ENCODE assay signal across 10 mouse cellular contexts in the genomic region with DNA sequence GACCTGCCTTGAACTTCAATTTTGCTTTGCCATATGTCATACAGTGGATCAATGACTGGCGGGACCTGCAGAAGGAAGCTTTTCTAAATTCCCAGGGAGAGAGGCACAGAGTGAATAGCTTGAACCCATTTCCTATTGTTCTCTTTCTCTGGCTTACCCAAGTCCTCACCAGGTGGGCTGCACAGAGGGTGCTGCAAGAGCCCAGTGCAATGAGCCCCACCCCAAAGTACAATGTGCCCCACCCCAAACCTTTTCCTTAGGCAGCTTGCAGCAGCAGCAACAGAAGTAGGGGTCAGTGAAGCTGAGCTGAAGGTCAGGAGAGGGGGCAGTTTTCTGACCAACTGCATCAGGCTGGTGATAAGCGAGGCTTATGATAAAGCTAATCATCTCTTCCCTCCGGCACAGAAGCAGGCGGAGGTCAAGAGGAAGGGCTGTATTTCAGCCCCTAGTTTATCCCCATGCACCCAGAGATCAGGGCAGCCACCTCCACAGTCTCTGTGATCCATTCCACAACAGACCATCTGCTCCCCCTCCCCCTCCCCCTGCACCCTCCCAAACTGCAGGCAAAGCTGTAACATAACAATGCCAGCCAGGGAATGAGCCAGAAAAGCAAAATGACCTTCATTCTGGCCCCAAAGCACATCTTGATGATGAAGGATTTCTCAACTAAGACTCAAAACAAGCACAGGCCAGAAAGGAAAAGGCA.
DNase-seq lines count a peak whose midpoint lies in the region; ATAC-seq and TF ChIP-seq lines count a peak whose summit lies in the region.
"Had no signal": no experiment of that assay in that cellular context is flagged by ENCODE, and none has a peak within 500 bp of the region (broad histone marks: within the 10 kb centered on the region; RNA-seq: fewer than 3 reads in every experiment).

No protein-coding gene starts in this region.

- H3K27me3 ChIP-seq in hindbrain, postnatal 0 days (ENCODE audit: insufficient read depth, low read length) = no peaks in the 10 kb centered on the region
- H3K27me3 ChIP-seq in intestine, embryonic 16.5 days (replicated peaks; ENCODE audit: control insufficient read depth, insufficient read depth, low read length) = no peaks in the 10 kb centered on the region

- H3K9ac ChIP-seq in hindbrain, postnatal 0 days (replicated peaks; ENCODE audit: low read length) = no peak overlapping the region
- H3K9ac ChIP-seq in intestine, embryonic 16.5 days (ENCODE audit: low read depth, low read length) = no peak overlapping the region

- WGBS in hindbrain, postnatal 0 days = 49% methylated on average over 4 of the region's 4 CpGs
- 63% methylated on average over 4 of the region's 4 CpGs for whole genome bisulfite sequencing in intestine, embryonic 16.5 days

- H3K4me2 ChIP-seq in hindbrain, postnatal 0 days (ENCODE audit: low read depth, low read length) = no peak overlapping the region
- no peak overlapping the region for H3K4me2 ChIP-seq in intestine, embryonic 16.5 days (ENCODE audit: low read depth, low read length)

- H3K4me1 ChIP-seq in hindbrain, postnatal 0 days (ENCODE audit: insufficient read depth, low read length) = peaks cover 23% of the 10 kb centered on the region
- H3K4me1 ChIP-seq in intestine, embryonic 16.5 days (ENCODE audit: control insufficient read depth, insufficient read depth, low read length) = peaks cover 27% of the 10 kb centered on the region

- peak overlapping the region; percentile 29; the same call in 1 of the 2 replicates for H3K27ac ChIP-seq in hindbrain, postnatal 0 days
- H3K27ac ChIP-seq in intestine, embryonic 16.5 days (ENCODE audit: low read length) = no peak overlapping the region

- DNase-seq in ovary, adult 18-20 months (ENCODE audit: low spot score) = peak; percentile 45
- DNase-seq in ovary, postnatal 36 days (ENCODE audit: low spot score) = no peak
- DNase-seq in cerebellum, postnatal 14 days = peak; percentile 67 to 69
- no peak for DNase-seq in hindbrain, postnatal 0 days (ENCODE audit: low spot score)
- DNase-seq in gastrocnemius, postnatal 4 days (ENCODE audit: low spot score in 2 of 2) = no peak
- DNase-seq in testis, postnatal 14 days (ENCODE audit: low spot score) = no peak
- DNase-seq: gastrocnemius, postnatal 10 days had no signal

- H3K36me3 ChIP-seq in hindbrain, postnatal 0 days (ENCODE audit: insufficient read depth, low read length) = no peaks in the 10 kb centered on the region
- no peaks in the 10 kb centered on the region for H3K36me3 ChIP-seq in intestine, embryonic 16.5 days (ENCODE audit: control insufficient read depth, insufficient read depth, low read length)

- no peaks in the 10 kb centered on the region for H3K9me3 ChIP-seq in hindbrain, postnatal 0 days (ENCODE audit: low read length)
- H3K9me3 ChIP-seq in intestine, embryonic 16.5 days (ENCODE audit: control insufficient read depth, low read length) = no peaks in the 10 kb centered on the region

- no peak overlapping the region for H3K4me3 ChIP-seq in hindbrain, postnatal 0 days (ENCODE audit: low read length)
- no peak overlapping the region for H3K4me3 ChIP-seq in intestine, embryonic 16.5 days (ENCODE audit: low read length)
- H3K4me3 ChIP-seq: myocyte had no signal

- no peak for TF ChIP-seq CTCF in hindbrain, postnatal 0 days (IDR thresholded peaks at IDR 0.05; ENCODE audit: low read depth)

- 0 out of 2 replicates have a peak, but pooled peaks have one; percentile 27 for ATAC-seq in hindbrain, postnatal 0 days
- ATAC-seq in intestine, embryonic 16.5 days = no peak
- ATAC-seq: lung, postnatal 0 days had no signal

Comparison
In these comparisons a context has a peak if more than half of its experiments do, and no peak if none do; other contexts are left out.
1. DNase-seq: peak in ovary, adult 18-20 months (single experiment) and cerebellum, postnatal 14 days (2 of 2); none in ovary, postnatal 36 days (single experiment), hindbrain, postnatal 0 days (single experiment), gastrocnemius, postnatal 4 days (0 of 2) and testis, postnatal 14 days (single experiment).